In the genomic region with DNA sequence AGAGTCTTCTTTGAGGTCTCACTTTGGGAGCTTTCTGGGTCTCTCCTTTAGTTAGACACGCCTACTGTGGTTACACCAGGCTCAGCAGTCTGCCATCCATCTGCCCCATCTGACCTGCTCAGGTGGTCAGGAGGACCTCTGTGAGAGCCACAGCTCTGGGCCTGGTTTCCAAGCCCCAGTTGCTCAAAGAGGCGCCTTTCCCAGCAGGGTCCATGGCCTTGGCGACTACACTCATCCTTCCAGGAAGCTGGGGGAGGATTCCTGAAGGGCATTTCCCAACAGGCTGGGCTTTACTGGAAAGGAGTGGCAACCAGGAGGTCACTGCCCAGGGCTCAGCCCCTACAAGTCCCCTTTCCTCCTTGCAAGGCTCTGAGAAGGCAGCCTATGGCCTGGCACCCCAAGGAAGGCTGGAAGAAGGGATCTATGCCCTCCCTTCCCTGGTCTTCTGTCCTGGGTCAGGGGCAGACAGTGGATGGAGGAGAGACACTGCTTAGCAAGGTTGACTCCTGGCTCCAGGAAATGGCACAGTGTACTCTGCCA, we compare ENCODE assay signal across 13 mouse cellular contexts. TPM values are rescaled to one million over a fixed set of nuclear protein-coding genes. Genes with fewer than 3 reads are reported as not detected.
DNase-seq lines count a peak whose midpoint lies in the region; ATAC-seq and TF ChIP-seq lines count a peak whose summit lies in the region.
"Had no signal": no experiment of that assay in that cellular context is flagged by ENCODE, and none has a peak within 500 bp of the region (broad histone marks: within the 10 kb centered on the region; RNA-seq: fewer than 3 reads in every experiment).

No protein-coding gene starts in this region.

- no peak overlapping the region for H3K27ac ChIP-seq in embryonic facial prominence, embryonic 13.5 days
- no peak overlapping the region for H3K27ac ChIP-seq in embryonic facial prominence, embryonic 10.5 days (replicated peaks)
- H3K27ac ChIP-seq in kidney, adult 2 months (ENCODE audit: insufficient read depth, low read depth, low read length), result 0 out of 2 replicates have a peak overlapping the region, but pooled peaks have one; percentile 4
- H3K27ac ChIP-seq in testis, adult 2 months (ENCODE audit: control insufficient read depth, insufficient read depth, low read depth, low read length), result peak overlapping the region; percentile 29; the same call in 1 of the 2 replicates
- H3K27ac ChIP-seq: forebrain, embryonic 10.5 days; limb, embryonic 15.5 days had no signal

- no peak for TF ChIP-seq CTCF in kidney, adult 2 months (conservative IDR thresholded peaks at IDR 0.05; ENCODE audit: insufficient read depth, insufficient read length, low read depth, low read length)
- TF ChIP-seq CTCF in testis, adult 2 months (IDR thresholded peaks at IDR 0.05; ENCODE audit: control insufficient read depth, insufficient read depth, insufficient replicate concordance, low read depth, low read length), result no peak

- H3K4me2 ChIP-seq in embryonic facial prominence, embryonic 13.5 days, result no peak overlapping the region
- H3K4me2 ChIP-seq: limb, embryonic 15.5 days had no signal

- no peak overlapping the region for H3K4me3 ChIP-seq in embryonic facial prominence, embryonic 13.5 days
- H3K4me3 ChIP-seq in embryonic facial prominence, embryonic 10.5 days, result no peak overlapping the region
- H3K4me3 ChIP-seq in kidney, adult 2 months (ENCODE audit: insufficient read depth, low read depth, low read length), result no peak overlapping the region
- H3K4me3 ChIP-seq in testis, adult 2 months (ENCODE audit: control insufficient read depth, low read depth, low read length), result no peak overlapping the region
- H3K4me3 ChIP-seq: forebrain, embryonic 10.5 days; limb, embryonic 15.5 days had no signal

- H3K36me3 ChIP-seq in embryonic facial prominence, embryonic 13.5 days, result peaks cover 14% of the 10 kb centered on the region
- peaks cover 11% of the 10 kb centered on the region; the same call in 1 of the 2 replicates for H3K36me3 ChIP-seq in embryonic facial prominence, embryonic 10.5 days (replicated peaks)
- no peaks in the 10 kb centered on the region for H3K36me3 ChIP-seq in kidney, adult 2 months (ENCODE audit: control insufficient read depth, insufficient read depth, low read length)
- no peaks in the 10 kb centered on the region for H3K36me3 ChIP-seq in testis, adult 2 months (ENCODE audit: control insufficient read depth, insufficient read depth, low read length)

- no peak for ATAC-seq in embryonic facial prominence, embryonic 13.5 days (ENCODE audit: insufficient number of reproducible peaks, insufficient read depth, low FRiP score, low TSS enrichment, low read depth)
- no peak for ATAC-seq in monocyte, adult 5-6 weeks (replicated peaks; ENCODE audit: insufficient number of reproducible peaks, low FRiP score, low TSS enrichment, poor library complexity, severe bottlenecking)
- ATAC-seq in erythroid progenitor cell, adult 5-6 weeks (replicated peaks; ENCODE audit: low FRiP score, poor library complexity, severe bottlenecking), result no peak
- ATAC-seq: inflammation-experienced regulatory T-cells, adult 6 months had no signal

- H3K9ac ChIP-seq in embryonic facial prominence, embryonic 13.5 days, result 0 out of 2 replicates have a peak overlapping the region, but pooled peaks have one; percentile 32
- H3K9ac ChIP-seq: limb, embryonic 15.5 days had no signal

- H3K27me3 ChIP-seq in embryonic facial prominence, embryonic 13.5 days, result no peaks in the 10 kb centered on the region
- H3K27me3 ChIP-seq in embryonic facial prominence, embryonic 10.5 days (replicated peaks; ENCODE audit: low read depth, poor library complexity, severe bottlenecking), result no peaks in the 10 kb centered on the region
- no peaks in the 10 kb centered on the region for H3K27me3 ChIP-seq in kidney, adult 2 months (replicated peaks; ENCODE audit: control insufficient read depth, insufficient read depth, low read length)
- H3K27me3 ChIP-seq in testis, adult 2 months (ENCODE audit: control insufficient read depth, insufficient read depth, low read length), result no peaks in the 10 kb centered on the region
- H3K27me3 ChIP-seq: limb, embryonic 15.5 days had no signal

- 77% methylated on average over 3 of the region's 3 CpGs for WGBS in embryonic facial prominence, embryonic 13.5 days
- 77% methylated on average over 3 of the region's 3 CpGs for WGBS in embryonic facial prominence, embryonic 10.5 days
- WGBS in kidney, adult 2 months, result 58% methylated on average over 3 of the region's 3 CpGs

- TF ChIP-seq POLR2A in kidney, adult 2 months (IDR thresholded peaks at IDR 0.05; ENCODE audit: low read depth, low read length), result no peak
- TF ChIP-seq POLR2A in testis, adult 2 months (IDR thresholded peaks at IDR 0.05; ENCODE audit: control insufficient read depth, low read depth, low read length), result no peak

- H3K4me1 ChIP-seq in embryonic facial prominence, embryonic 13.5 days, result peaks cover 13% of the 10 kb centered on the region
- peaks cover 24% of the 10 kb centered on the region for H3K4me1 ChIP-seq in embryonic facial prominence, embryonic 10.5 days
- H3K4me1 ChIP-seq in kidney, adult 2 months (ENCODE audit: control insufficient read depth, insufficient read depth, low read length), result peaks cover 24% of the 10 kb centered on the region
- peaks cover 12% of the 10 kb centered on the region for H3K4me1 ChIP-seq in testis, adult 2 months (ENCODE audit: control insufficient read depth, insufficient read depth, low read length)

- H3K9me3 ChIP-seq in embryonic facial prominence, embryonic 13.5 days, result no peaks in the 10 kb centered on the region
- no peaks in the 10 kb centered on the region for H3K9me3 ChIP-seq in embryonic facial prominence, embryonic 10.5 days
- H3K9me3 ChIP-seq: forebrain, embryonic 10.5 days; limb, embryonic 15.5 days had no signal

- no peak for DNase-seq in embryonic facial prominence, embryonic 10.5 days (ENCODE audit: low spot score)
- no peak for DNase-seq in kidney, adult 2 months
- DNase-seq in kidney, adult 8-10 months, result no peak
- DNase-seq in testis, postnatal 10 days (ENCODE audit: low spot score), result no peak
- DNase-seq: lung, postnatal 36 days; right cerebral cortex, postnatal 4 days had no signal

RNA-seq across cellular contexts. Expression of a gene that starts 25.5 kb away (rescaled TPM):
- polyA plus RNA-seq in embryonic facial prominence, embryonic 13.5 days (2015; fragmentation: Nextera tagmentation; extraction: Ambion mirVana), result 20.6 and 21.3 TPM in 2 replicates
- polyA plus RNA-seq in embryonic facial prominence, embryonic 10.5 days (2016; fragmentation: Nextera tagmentation; extraction: Ambion mirVana), result 20.8 and 21.1 TPM in 2 replicates
- polyA plus RNA-seq in kidney, adult 2 months (2012; rRNA removed), result 16.4 and 18.1 TPM in 2 replicates
- 42.5 and 43.8 TPM in 2 replicates for polyA plus RNA-seq in testis, adult 2 months (2012; rRNA removed)
- 13.9 to 16.9 TPM (median 15.1 TPM) in 3 replicates for total RNA-seq in monocyte, adult 5-6 weeks (2017)
- 10.5 and 22.3 TPM in 2 replicates for total RNA-seq in erythroid progenitor cell, adult 5-6 weeks (2015; ENCODE audit: low replicate concordance)
- total RNA-seq in erythroid progenitor cell, adult 5-6 weeks (2017; ENCODE audit: low replicate concordance), result 2.8 and 15.5 TPM in 2 replicates

RNA-seq across cellular contexts. Expression of a gene that starts 29.4 kb away (rescaled TPM):
- 153 and 166 TPM in 2 replicates for polyA plus RNA-seq in embryonic facial prominence, embryonic 13.5 days (2015; fragmentation: Nextera tagmentation; extraction: Ambion mirVana)
- polyA plus RNA-seq in embryonic facial prominence, embryonic 10.5 days (2016; fragmentation: Nextera tagmentation; extraction: Ambion mirVana), result 184 and 187 TPM in 2 replicates
- 127 and 159 TPM in 2 replicates for polyA plus RNA-seq in kidney, adult 2 months (2012; rRNA removed)
- 561 and 588 TPM in 2 replicates for polyA plus RNA-seq in testis, adult 2 months (2012; rRNA removed)
- 9.3 to 16.3 TPM (median 15.3 TPM) in 3 replicates for total RNA-seq in monocyte, adult 5-6 weeks (2017)
- total RNA-seq in erythroid progenitor cell, adult 5-6 weeks (2015; ENCODE audit: low replicate concordance), result 5.8 and 15.9 TPM in 2 replicates
- 2.5 and 8.0 TPM in 2 replicates for total RNA-seq in erythroid progenitor cell, adult 5-6 weeks (2017; ENCODE audit: low replicate concordance)

RNA-seq across cellular contexts. Expression of a gene that starts 37.0 kb away (rescaled TPM):
- 55.4 and 59.9 TPM in 2 replicates for polyA plus RNA-seq in embryonic facial prominence, embryonic 13.5 days (2015; fragmentation: Nextera tagmentation; extraction: Ambion mirVana)
- 49.7 and 51.0 TPM in 2 replicates for polyA plus RNA-seq in embryonic facial prominence, embryonic 10.5 days (2016; fragmentation: Nextera tagmentation; extraction: Ambion mirVana)
- polyA plus RNA-seq in kidney, adult 2 months (2012; rRNA removed), result 151 TPM in 2 replicates
- 77.9 and 84.7 TPM in 2 replicates for polyA plus RNA-seq in testis, adult 2 months (2012; rRNA removed)
- total RNA-seq in monocyte, adult 5-6 weeks (2017), result 63.0 to 84.2 TPM (median 67.0 TPM) in 3 replicates
- 27.8 and 34.4 TPM in 2 replicates for total RNA-seq in erythroid progenitor cell, adult 5-6 weeks (2015; ENCODE audit: low replicate concordance)
- 11.8 and 14.4 TPM in 2 replicates for total RNA-seq in erythroid progenitor cell, adult 5-6 weeks (2017; ENCODE audit: low replicate concordance)

RNA-seq across cellular contexts. Expression of a gene that starts 37.2 kb away (rescaled TPM):
- 297 and 306 TPM in 2 replicates for polyA plus RNA-seq in embryonic facial prominence, embryonic 13.5 days (2015; fragmentation: Nextera tagmentation; extraction: Ambion mirVana)
- 278 and 285 TPM in 2 replicates for polyA plus RNA-seq in embryonic facial prominence, embryonic 10.5 days (2016; fragmentation: Nextera tagmentation; extraction: Ambion mirVana)
- polyA plus RNA-seq in kidney, adult 2 months (2012; rRNA removed), result 320 and 410 TPM in 2 replicates
- 179 and 198 TPM in 2 replicates for polyA plus RNA-seq in testis, adult 2 months (2012; rRNA removed)
- total RNA-seq in monocyte, adult 5-6 weeks (2017), result 147 to 174 TPM (median 173 TPM) in 3 replicates
- 28.9 and 45.8 TPM in 2 replicates for total RNA-seq in erythroid progenitor cell, adult 5-6 weeks (2015; ENCODE audit: low replicate concordance)
- 74.7 and 94.6 TPM in 2 replicates for total RNA-seq in erythroid progenitor cell, adult 5-6 weeks (2017; ENCODE audit: low replicate concordance)

RNA-seq across cellular contexts. Expression of a gene that starts 43.9 kb away (rescaled TPM):
- 100 and 107 TPM in 2 replicates for polyA plus RNA-seq in embryonic facial prominence, embryonic 13.5 days (2015; fragmentation: Nextera tagmentation; extraction: Ambion mirVana)
- 105 and 109 TPM in 2 replicates for polyA plus RNA-seq in embryonic facial prominence, embryonic 10.5 days (2016; fragmentation: Nextera tagmentation; extraction: Ambion mirVana)
- 84.9 and 123 TPM in 2 replicates for polyA plus RNA-seq in kidney, adult 2 months (2012; rRNA removed)
- polyA plus RNA-seq in testis, adult 2 months (2012; rRNA removed), result 35.6 and 38.9 TPM in 2 replicates
- 83.1 to 151 TPM (median 94.1 TPM) in 3 replicates for total RNA-seq in monocyte, adult 5-6 weeks (2017)
- 9.0 and 13.0 TPM in 2 replicates for total RNA-seq in erythroid progenitor cell, adult 5-6 weeks (2015; ENCODE audit: low replicate concordance)
- 18.1 and 30.6 TPM in 2 replicates for total RNA-seq in erythroid progenitor cell, adult 5-6 weeks (2017; ENCODE audit: low replicate concordance)

Comparison
In these comparisons a context has a peak if more than half of its experiments do, and no peak if none do; other contexts are left out.
1. H3K27ac ChIP-seq: peak in kidney, adult 2 months (single experiment) and testis, adult 2 months (single experiment); none in embryonic facial prominence, embryonic 13.5 days (single experiment) and embryonic facial prominence, embryonic 10.5 days (single experiment).